In genomic region chr3:53452351-53452750, GRCm38 (mm10) we compare ENCODE assay signal across 20 mouse cellular contexts. TPM values are rescaled to one million over a fixed set of nuclear protein-coding genes. Genes with fewer than 3 reads are reported as not detected.
DNase-seq lines count a peak whose midpoint lies in the region; ATAC-seq lines count a peak whose summit lies in the region.
"Had no signal": no experiment of that assay in that cellular context is flagged by ENCODE, and none has a peak within 500 bp of the region (broad histone marks: within the 10 kb centered on the region; RNA-seq: fewer than 3 reads in every experiment).

No protein-coding gene starts in this region.

- 0 out of 2 replicates have a peak, but pooled peaks cover 3% of the 10 kb centered on the region for H3K4me1 ChIP-seq in brown adipose tissue, adult 24 weeks (ENCODE audit: control insufficient read depth, insufficient read depth, insufficient read length, low read length)
- H3K4me1 ChIP-seq: embryonic facial prominence, embryonic 15.5 days; hindbrain, embryonic 15.5 days had no signal

- DNase-seq in lung, adult 18-20 months: peak; percentile 55 to 69
- no peak for DNase-seq in lung, postnatal 10 days
- peak; percentile 18 to 51 for DNase-seq in lung, postnatal 4 days
- DNase-seq in urinary bladder, postnatal 4 days (ENCODE audit: low spot score in 2 of 2): peak; percentile 44 to 58
- DNase-seq in adrenal gland, postnatal 4 days (ENCODE audit: low spot score in 2 of 2): no peak
- DNase-seq: adrenal gland, adult 8-10 months; cerebellum, adult 2 months; gastrocnemius, postnatal 25 days; kidney, adult 18-20 months; kidney, postnatal 4 days had no signal

- ATAC-seq in megakaryocyte progenitor cell, adult 5-6 weeks (replicated peaks; ENCODE audit: poor library complexity): no peak

- peak overlapping the region; percentile 76 for H3K27ac ChIP-seq in brown adipose tissue, adult 24 weeks (replicated peaks; ENCODE audit: low read depth, low read length)
- H3K27ac ChIP-seq: embryonic facial prominence, embryonic 15.5 days; hindbrain, embryonic 15.5 days had no signal

- H3K4me3 ChIP-seq in brown adipose tissue, adult 24 weeks (ENCODE audit: insufficient read depth, low read depth, low read length): no peak overlapping the region
- H3K4me3 ChIP-seq: embryonic facial prominence, embryonic 15.5 days; hindbrain, embryonic 15.5 days had no signal

RNA-seq across cellular contexts. Expression of gene Nhlrc3, which starts 10.8 kb away (rescaled TPM):
- polyA plus RNA-seq in brown adipose tissue, adult 24 weeks (2012; ENCODE audit: insufficient read depth, insufficient read length, missing spikeins): 6.9 and 7.0 TPM in 2 replicates
- total RNA-seq in megakaryocyte progenitor cell, adult 5-6 weeks (2015): 5.2 and 6.2 TPM in 2 replicates
- 7.8 and 8.8 TPM in 2 replicates for total RNA-seq in megakaryocyte progenitor cell, adult 5-6 weeks (2017)
- 10 to 100 TPM; 19.1 to 19.4 TPM for total RNA-seq in adrenal gland, postnatal 4 days (2021)

RNA-seq across cellular contexts. Expression of gene Proser1, which starts 11.1 kb away (rescaled TPM):
- polyA plus RNA-seq in brown adipose tissue, adult 24 weeks (2012; ENCODE audit: insufficient read depth, insufficient read length, missing spikeins): 4.5 and 7.4 TPM in 2 replicates
- 27.5 and 32.9 TPM in 2 replicates for total RNA-seq in megakaryocyte progenitor cell, adult 5-6 weeks (2015)
- 7.0 and 7.9 TPM in 2 replicates for total RNA-seq in megakaryocyte progenitor cell, adult 5-6 weeks (2017)
- total RNA-seq in adrenal gland, postnatal 4 days (2021): 10 to 100 TPM; 39.8 to 41.4 TPM

RNA-seq across cellular contexts. Expression of gene Stoml3, which starts 36.1 kb away (rescaled TPM):
- polyA plus RNA-seq in brown adipose tissue, adult 24 weeks (2012; ENCODE audit: insufficient read depth, insufficient read length, missing spikeins): not detected in 2 replicates
- not detected in 2 replicates for total RNA-seq in megakaryocyte progenitor cell, adult 5-6 weeks (2015)
- total RNA-seq in megakaryocyte progenitor cell, adult 5-6 weeks (2017): not detected in 2 replicates
- total RNA-seq in adrenal gland, postnatal 4 days (2021): not detected
- total RNA-seq: adrenal gland, adult 8-10 months; gastrocnemius, postnatal 25 days; heart, postnatal 25 days; left cerebral cortex, postnatal 14 days; megakaryocyte-erythroid progenitor cell, adult 5-6 weeks; MEL had no signal
- polyA plus RNA-seq: forebrain, embryonic 11.5 days; hindbrain, embryonic 15.5 days; liver, embryonic 16.5 days had no signal

Comparison
In these comparisons a context has a peak if more than half of its experiments do, and no peak if none do; other contexts are left out.
1. DNase-seq: peak in lung, adult 18-20 months (2 of 2), lung, postnatal 4 days (2 of 2) and urinary bladder, postnatal 4 days (2 of 2); none in lung, postnatal 10 days (single experiment) and adrenal gland, postnatal 4 days (0 of 2).